Mouse (Mus musculus) neural tube, embryonic 12.5 days (tissue): ENCODE measurements around the gene Rnf168. TPM values are rescaled to one million over a fixed set of nuclear protein-coding genes. Genes with fewer than 3 reads are reported as not detected.
"Not testable (repeated sequence)": the region's sequence is repeated elsewhere in the genome, so short reads cannot be mapped to it uniquely, and the experiment has no call there.

Experiments used
- ATAC-seq: fragments of 200-750 bp; cut with Nextera tagmentation; 2 replicates; pipeline ENCODE4 v1.8.0; 2017; ENCODE audit warnings: low read depth, mild to moderate bottlenecking, moderate TSS enrichment, moderate library complexity; ENCODE audit not compliant: low FRiP score
- H3K27ac ChIP-seq: fragments of 300-500 bp; sonication (generic); 2 replicates; pipeline ENCODE4 v1.5.1; 2016
- H3K27me3 ChIP-seq: fragments of 300-500 bp; sonication (generic); replicated peaks from 2 replicates; pipeline ENCODE4 v1.6.1; 2016; ENCODE audit warnings: mild to moderate bottlenecking
- H3K36me3 ChIP-seq: fragments of 300-500 bp; sonication (generic); 2 replicates; pipeline ENCODE4 v1.6.1; 2016; ENCODE audit warnings: mild to moderate bottlenecking
- H3K4me1 ChIP-seq: fragments of 300-500 bp; sonication (generic); 2 replicates; pipeline ENCODE4 v1.6.1; 2016
- H3K4me2 ChIP-seq: fragments of 300-500 bp; sonication (generic); replicated peaks from 2 replicates; pipeline ENCODE4 v1.6.1; 2016; ENCODE audit warnings: mild to moderate bottlenecking
- H3K4me3 ChIP-seq: fragments of 300-500 bp; sonication (generic); 2 replicates; pipeline ENCODE4 v1.5.1; 2016
- H3K9ac ChIP-seq: fragments of 300-500 bp; sonication (generic); 2 replicates; pipeline ENCODE4 v1.6.1; 2016; ENCODE audit warnings: mild to moderate bottlenecking
- H3K9me3 ChIP-seq: fragments of 300-500 bp; sonication (generic); 2 replicates; pipeline ENCODE4 v1.6.1; 2016; ENCODE audit warnings: mild to moderate bottlenecking
- WGBS: fragments of 180-500 bp; shearing (Covaris S2); methylation state at CpG from one replicate; pipeline ENCODE4 v1.1.7; 2016; 5-methylcytosine and 5-hydroxymethylcytosine counted together
- polyA plus RNA-seq: library from polyadenylated mRNA; unstranded; fragments of >200 nt; fragmentation: Nextera tagmentation; extraction: Ambion mirVana; gene quantifications from 2 replicates; pipeline ENCODE4 v1.2.1, GENCODE M21; 2016

Rnf168 gene
- 27.2 and 31.9 TPM in 2 replicates for polyA plus RNA-seq

- peaks cover 14% of the 10 kb centered on the region; the same call in 1 of the 2 replicates for H3K36me3 ChIP-seq
- no peaks in the 10 kb centered on the region for H3K9me3 ChIP-seq
- no peaks in the 10 kb centered on the region for H3K27me3 ChIP-seq
- H3K9ac ChIP-seq, result peak within 1 kb of the TSS; percentile 88
- H3K4me3 ChIP-seq, result peak within 1 kb of the TSS; percentile 91
- under 1% methylated on average over 75 of the region's 75 CpGs for WGBS
- H3K4me1 ChIP-seq, result peaks cover 20% of the 10 kb centered on the region
- peak within 1 kb of the TSS; percentile 85 for H3K27ac ChIP-seq
- H3K4me2 ChIP-seq, result peak within 1 kb of the TSS; percentile 76
- peak; percentile 93 for ATAC-seq
These were observed at the start of gene Rnf168 for GRCm38 (mm10) chr16:32277308-32278256. Gene Rnf168, plus strand, starts transcription at chr16:32277459.

- not testable (repeated sequence) for H3K9ac ChIP-seq, H3K4me3 ChIP-seq, H3K9me3 ChIP-seq, H3K4me1 ChIP-seq, H3K4me2 ChIP-seq, ATAC-seq, H3K27me3 ChIP-seq, H3K27ac ChIP-seq
- H3K36me3 ChIP-seq, result peaks cover 15% of the 10 kb centered on the region
- WGBS, result 89% methylated on average over 3 of the region's 3 CpGs
These were observed 45.2 kb upstream of the Rnf168 start for GRCm38 (mm10) chr16:32232050-32232449.

- H3K4me2 ChIP-seq, result no peak overlapping the region
- H3K27ac ChIP-seq, result no peak overlapping the region
- no peak overlapping the region for H3K4me3 ChIP-seq
- no peak for ATAC-seq
- no peaks in the 10 kb centered on the region for H3K4me1 ChIP-seq
- H3K27me3 ChIP-seq, result no peaks in the 10 kb centered on the region
- H3K9me3 ChIP-seq, result no peaks in the 10 kb centered on the region
- no peak overlapping the region for H3K9ac ChIP-seq
- peaks cover 21% of the 10 kb centered on the region for H3K36me3 ChIP-seq
- 94% methylated on average over 19 of the region's 19 CpGs for WGBS
These were observed 39.2 kb upstream of the Rnf168 start for GRCm38 (mm10) chr16:32237930-32238680.

GRCm38 (mm10) chr16:32239428-32240312 lies 37.6 kb upstream of the Rnf168 start:
- Histone ChIP-seq H3K4me1 (peaks cover under 1% of the 10 kb centered on the region), H3K27me3 (no peaks in the 10 kb centered on the region), H3K4me2 (no peak overlapping the region), H3K9me3 (no peaks in the 10 kb centered on the region), H3K9ac (no peak overlapping the region), H3K4me3 (no peak overlapping the region), H3K27ac (no peak overlapping the region), H3K36me3 (peaks cover 17% of the 10 kb centered on the region)
- no peak for ATAC-seq
- WGBS, result 90% methylated on average over 2 of the region's 2 CpGs

GRCm38 (mm10) chr16:32243901-32244300 lies 33.4 kb upstream of the Rnf168 start:
- Histone ChIP-seq H3K9me3 (no peaks in the 10 kb centered on the region), H3K9ac (no peak overlapping the region), H3K36me3 (no peaks in the 10 kb centered on the region), H3K4me1 (peaks cover 19% of the 10 kb centered on the region), H3K27me3 (no peaks in the 10 kb centered on the region), H3K4me3 (no peak overlapping the region), H3K27ac (no peak overlapping the region), H3K4me2 (no peak overlapping the region; the same call in 1 of the 2 replicates)
- 92% methylated on average over 3 of the region's 3 CpGs for WGBS
- ATAC-seq, result no peak

GRCm38 (mm10) chr16:32246351-32246791 lies 30.9 kb upstream of the Rnf168 start:
- peak overlapping the region; percentile 88 for H3K4me3 ChIP-seq
- ATAC-seq, result no peak; the same call in none of the 2 replicates
- H3K9me3 ChIP-seq, result no peaks in the 10 kb centered on the region
- peaks cover 19% of the 10 kb centered on the region for H3K4me1 ChIP-seq
- peak overlapping the region; percentile 69 for H3K4me2 ChIP-seq
- H3K9ac ChIP-seq, result peak overlapping the region; percentile 83
- under 1% methylated on average over 41 of the region's 41 CpGs for WGBS
- no peaks in the 10 kb centered on the region for H3K27me3 ChIP-seq
- peak overlapping the region; percentile 83 for H3K27ac ChIP-seq
- H3K36me3 ChIP-seq, result no peaks in the 10 kb centered on the region

GRCm38 (mm10) chr16:32246952-32247370 lies 30.3 kb upstream of the Rnf168 start, which contains the start of the genes Fbxo45 and Wdr53:
Gene Fbxo45, minus strand, starts transcription at chr16:32247158.
Gene Wdr53, plus strand, starts transcription at chr16:32247227.
- WGBS, result under 1% methylated on average over 48 of the region's 48 CpGs
- Histone ChIP-seq H3K36me3 (peaks cover 4% of the 10 kb centered on the region; the same call in 1 of the 2 replicates), H3K4me2 (peak within 1 kb of the TSS; percentile 69), H3K27ac (peak within 1 kb of the TSS; percentile 83), H3K4me1 (peaks cover 19% of the 10 kb centered on the region), H3K9me3 (no peaks in the 10 kb centered on the region), H3K27me3 (no peaks in the 10 kb centered on the region), H3K9ac (peak within 1 kb of the TSS; percentile 83), H3K4me3 (peak within 1 kb of the TSS; percentile 88)
- peak; percentile 99 for ATAC-seq

- not testable (repeated sequence) for H3K4me1 ChIP-seq, H3K36me3 ChIP-seq, H3K4me3 ChIP-seq, H3K9ac ChIP-seq, H3K9me3 ChIP-seq, ATAC-seq, H3K27me3 ChIP-seq, H3K4me2 ChIP-seq, H3K27ac ChIP-seq
- WGBS, result 86% methylated on average over 2 of the region's 2 CpGs
These were observed 13.0 kb upstream of the Rnf168 start for GRCm38 (mm10) chr16:32264225-32264624.

GRCm38 (mm10) chr16:32271291-32271690 lies 6.0 kb upstream of the Rnf168 start, which contains the start of gene Smco1:
Gene Smco1, plus strand, starts transcription at chr16:32271468.
- H3K36me3 ChIP-seq, result no peaks in the 10 kb centered on the region
- no peaks in the 10 kb centered on the region for H3K27me3 ChIP-seq
- no peaks in the 10 kb centered on the region for H3K9me3 ChIP-seq
- no peaks in the 10 kb centered on the region for H3K4me1 ChIP-seq
- no peak within 1 kb of the TSS for H3K4me3 ChIP-seq
- no peak for ATAC-seq
- H3K4me2 ChIP-seq, result no peak within 1 kb of the TSS
- H3K27ac ChIP-seq, result no peak within 1 kb of the TSS
- H3K9ac ChIP-seq, result no peak within 1 kb of the TSS
- 86% methylated on average over 11 of the region's 11 CpGs for WGBS

- H3K27ac ChIP-seq, result no peak overlapping the region
- H3K9me3 ChIP-seq, result no peaks in the 10 kb centered on the region
- whole genome bisulfite sequencing, result 54% methylated on average over 9 of the region's 9 CpGs
- no peaks in the 10 kb centered on the region for H3K36me3 ChIP-seq
- no peak overlapping the region for H3K9ac ChIP-seq
- H3K4me1 ChIP-seq, result peaks cover 1% of the 10 kb centered on the region
- no peaks in the 10 kb centered on the region for H3K27me3 ChIP-seq
- no peak overlapping the region for H3K4me2 ChIP-seq
- ATAC-seq, result no peak
- no peak overlapping the region for H3K4me3 ChIP-seq
These were observed 3.9 kb upstream of the Rnf168 start for GRCm38 (mm10) chr16:32273338-32273737.

- no peaks in the 10 kb centered on the region for H3K9me3 ChIP-seq
- H3K27ac ChIP-seq, result no peak overlapping the region
- no peaks in the 10 kb centered on the region for H3K27me3 ChIP-seq
- H3K36me3 ChIP-seq, result peaks cover 4% of the 10 kb centered on the region; the same call in 1 of the 2 replicates
- H3K9ac ChIP-seq, result no peak overlapping the region
- peaks cover 17% of the 10 kb centered on the region for H3K4me1 ChIP-seq
- no peak for ATAC-seq
- H3K4me2 ChIP-seq, result no peak overlapping the region
- WGBS, result 89% methylated on average over 6 of the region's 6 CpGs
- no peak overlapping the region for H3K4me3 ChIP-seq
These were observed 2.2 kb upstream of the Rnf168 start for GRCm38 (mm10) chr16:32275041-32275440.
